Mouse (Mus musculus) c-Kit-positive CD71-negative TER-119-negative erythroid progenitor cells, embryonic 14.5 days (primary cell): ENCODE data around the gene Hcfc2.

Experiments used
- DNase-seq: peaks from one replicate; pipeline ENCODE4 v3.0.0-alpha.2; 2013; ENCODE audit warnings: low read depth

Hcfc2 gene

DNA sequence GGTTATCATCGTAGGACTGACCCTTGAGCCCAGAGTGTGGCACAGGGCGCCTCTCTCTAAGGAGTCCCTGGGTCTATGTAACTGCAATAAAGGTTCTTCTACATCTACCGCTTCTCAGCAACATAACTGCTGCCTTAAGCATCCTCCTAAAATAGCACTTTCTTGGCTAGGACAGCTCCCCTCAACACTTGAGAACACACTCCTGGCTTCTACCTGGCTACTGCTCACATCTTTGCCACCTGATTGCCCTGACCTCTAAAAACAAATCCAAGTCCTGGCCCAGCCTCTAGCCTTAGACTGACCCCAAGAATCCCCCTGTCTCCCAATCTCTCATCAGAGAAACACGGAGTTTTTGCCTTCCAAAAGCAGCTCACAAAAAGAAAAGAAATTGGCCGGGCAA, 78.9 kb downstream of the Hcfc2 start:
- DNase-seq: no peak

DNA sequence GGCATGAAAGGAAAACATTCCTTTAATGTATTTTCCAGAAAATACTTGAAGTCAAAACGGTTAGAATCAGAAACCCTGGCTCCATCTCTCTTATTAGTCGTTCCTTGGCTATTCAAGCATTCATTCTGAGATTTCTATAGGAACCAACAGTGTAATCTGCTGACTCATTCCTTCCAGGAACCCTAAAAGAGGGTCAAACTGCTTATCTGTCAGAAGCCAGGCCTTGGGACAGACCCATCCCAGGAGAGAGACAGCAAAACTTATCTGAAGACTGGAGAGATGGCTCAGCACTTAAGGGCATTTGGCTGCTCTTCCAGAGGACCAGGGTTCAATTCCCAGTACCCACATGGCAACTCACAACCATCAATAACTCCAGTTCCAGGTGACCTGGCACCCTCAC, 81.1 kb downstream of the Hcfc2 start:
- no peak for DNase-seq

DNA sequence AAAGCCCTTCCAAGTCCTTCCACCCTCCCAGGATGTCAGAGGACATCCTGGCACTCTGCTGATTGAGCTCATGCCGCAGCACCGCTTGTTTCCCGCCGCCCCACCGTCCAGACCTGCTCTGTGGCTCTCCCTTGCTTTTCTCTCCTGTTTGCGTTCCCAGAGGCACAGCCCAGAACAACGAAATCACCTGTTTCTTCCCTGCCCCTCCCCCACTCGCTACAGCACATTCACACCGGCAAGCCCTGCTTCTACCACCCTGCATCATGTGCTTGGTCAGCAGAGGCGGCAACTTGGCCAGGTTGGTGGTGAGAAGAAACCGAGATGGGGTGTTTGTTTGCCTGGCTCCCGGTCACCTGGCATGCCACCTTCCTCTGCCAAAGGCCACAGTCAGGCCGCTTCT, 81.9 kb downstream of the Hcfc2 start:
- no peak for DNase-seq

- no peak for DNase-seq
Measured at GRCm38 (mm10) chr10:82778791-82779549, 83.0 kb downstream of the Hcfc2 start.

DNA sequence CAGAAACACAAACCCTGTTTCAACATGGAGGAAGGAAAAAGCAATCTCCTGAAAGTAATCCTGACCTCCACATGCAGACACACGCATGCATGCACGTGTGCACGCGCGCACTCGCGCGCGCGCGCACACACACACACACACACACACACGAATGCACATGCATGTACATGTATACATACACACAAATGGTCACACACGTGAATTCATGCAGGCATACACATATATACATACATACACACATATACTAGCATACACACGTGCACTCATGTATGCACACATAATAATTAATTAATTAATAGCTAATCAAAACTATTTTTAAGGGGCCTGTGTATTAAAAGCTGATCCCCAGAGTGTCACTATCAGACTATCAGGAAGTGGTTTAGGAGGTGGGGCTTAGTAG, 83.9 kb downstream of the Hcfc2 start:
- DNase-seq: no peak

DNA sequence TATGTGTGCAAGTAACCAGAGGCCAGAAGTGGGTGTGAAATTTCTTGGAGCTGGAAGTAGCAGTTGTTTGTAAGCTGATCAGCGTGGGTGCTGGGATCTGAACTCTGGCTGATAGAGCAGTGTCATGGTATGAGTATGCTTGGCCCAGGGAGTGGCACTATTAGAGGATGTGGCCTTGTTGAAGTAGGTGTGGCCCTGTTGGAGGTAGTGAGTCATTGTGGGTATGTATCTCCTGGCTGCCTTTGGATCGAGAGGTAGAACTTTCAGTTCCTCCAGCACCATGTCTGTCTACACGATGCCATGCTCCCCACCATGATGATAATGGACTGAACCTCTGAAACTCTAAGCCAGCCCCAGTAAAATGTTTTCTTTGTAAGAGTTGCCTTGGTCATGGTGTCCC, 84.4 kb downstream of the Hcfc2 start:
- DNase-seq: no peak

DNA sequence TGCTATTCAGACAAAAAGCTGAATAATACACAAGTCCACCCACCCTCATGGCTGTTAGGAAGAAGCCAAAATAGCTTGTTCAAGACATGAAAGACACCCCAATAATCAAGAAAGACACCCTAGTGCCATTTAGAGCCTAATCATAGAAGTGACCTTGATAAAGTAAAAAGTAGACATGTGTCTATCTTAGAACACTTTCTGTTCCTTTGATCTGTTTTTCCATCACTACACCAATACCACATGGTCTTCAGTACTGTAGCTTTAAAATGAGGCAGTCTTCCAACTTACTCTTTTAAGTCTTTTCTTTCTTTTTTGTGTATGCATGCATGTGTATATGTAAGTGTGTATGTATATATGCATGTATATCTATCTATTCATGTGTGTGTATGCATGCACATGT, 84.9 kb downstream of the Hcfc2 start:
- DNase-seq: no peak

DNA sequence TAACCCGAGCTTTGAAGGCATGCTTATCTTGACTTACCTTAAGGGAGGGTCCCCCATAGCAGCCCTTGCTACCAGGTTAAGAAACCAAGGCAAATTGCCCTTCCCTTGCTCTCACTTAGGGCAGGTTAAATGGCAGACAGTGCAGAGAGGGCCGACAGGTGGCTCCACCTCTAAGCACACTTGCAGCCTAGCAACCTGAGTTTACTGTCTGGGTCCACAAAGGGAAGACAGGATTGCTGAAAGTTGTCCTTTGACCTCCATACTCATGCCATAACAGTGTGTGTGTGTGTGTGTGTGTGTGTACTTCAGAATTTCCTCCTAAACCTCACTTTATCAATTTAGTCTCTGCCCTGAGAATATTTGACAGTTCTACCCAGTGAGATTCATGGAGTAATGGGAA, 86.5 kb downstream of the Hcfc2 start:
- DNase-seq: no peak

DNA sequence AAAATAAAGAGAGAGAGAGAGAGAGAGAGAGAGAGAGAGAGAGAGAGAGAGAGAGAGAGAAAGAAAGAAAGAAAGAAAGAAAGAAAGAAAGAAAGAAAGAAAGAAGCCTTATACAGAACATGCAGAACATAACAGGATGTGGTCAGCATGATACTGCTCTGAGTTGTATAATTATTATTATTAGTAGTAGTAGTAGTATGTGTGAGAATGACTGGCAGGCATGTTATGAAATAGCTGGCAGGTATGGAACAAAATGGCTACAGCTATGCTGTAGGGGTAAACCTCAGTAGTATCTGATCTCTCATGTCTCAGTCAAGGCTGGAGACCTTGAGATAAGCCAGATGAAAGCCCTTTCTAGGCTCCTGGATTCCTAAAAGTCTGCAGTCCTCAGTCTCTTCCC, 93.2 kb downstream of the Hcfc2 start:
- DNase-seq: no peak

GRCm38 (mm10) chr10:82790504-82790903, 94.5 kb downstream of the Hcfc2 start:
- no peak for DNase-seq

- no peak for DNase-seq
Measured at GRCm38 (mm10) chr10:82791713-82792112, 95.8 kb downstream of the Hcfc2 start.
